Mouse (Mus musculus): ENCODE measurements around the gene Tnc.

GRCm38 (mm10) chr4:64058856-64059231, 12.0 kb upstream of the Tnc start:
- no peak for TF ChIP-seq POLR2A (IDR thresholded peaks at IDR 0.05; ENCODE audit: low read depth, low read length)
- no peak for TF ChIP-seq CTCF (IDR thresholded peaks at IDR 0.05; ENCODE audit: extremely low read depth, insufficient read length, insufficient replicate concordance, low read depth, low read length)
